Mouse (Mus musculus) lung, embryonic 14.5 days (tissue): ENCODE results near the gene S100a3. TPM values are rescaled to one million over a fixed set of nuclear protein-coding genes. Genes with fewer than 3 reads are reported as not detected.

Experiments used
- ATAC-seq: fragments of 200-750 bp; cut with Nextera tagmentation; 2 replicates; pipeline ENCODE4 v1.8.0; 2017; ENCODE audit warnings: mild to moderate bottlenecking, moderate TSS enrichment, moderate library complexity; ENCODE audit not compliant: insufficient read depth
- DNase-seq: peaks from one replicate; pipeline ENCODE4 v3.0.0-alpha.2; 2015
- H3K27ac ChIP-seq: fragments of 300-500 bp; sonication (generic); 2 replicates; pipeline ENCODE4 v1.5.1; 2014; ENCODE audit warnings: low read depth, mild to moderate bottlenecking, moderate library complexity
- H3K27me3 ChIP-seq: fragments of 300-500 bp; sonication (generic); 2 replicates; pipeline ENCODE4 v1.6.1; 2014; ENCODE audit warnings: low read length, control low read depth; ENCODE audit not compliant: insufficient read depth
- H3K36me3 ChIP-seq: fragments of 300-500 bp; sonication (generic); 2 replicates; pipeline ENCODE4 v1.6.1; 2014; ENCODE audit warnings: control low read depth; ENCODE audit not compliant: insufficient read depth
- H3K4me1 ChIP-seq: fragments of 300-500 bp; sonication (generic); 2 replicates; pipeline ENCODE4 v1.6.1; 2014; ENCODE audit warnings: antibody characterized with exemption, control low read depth; ENCODE audit not compliant: insufficient read depth
- H3K4me2 ChIP-seq: fragments of 300-500 bp; sonication (generic); 2 replicates; pipeline ENCODE4 v1.6.1; 2014; ENCODE audit warnings: mild to moderate bottlenecking
- H3K4me3 ChIP-seq: fragments of 300-500 bp; sonication (generic); 2 replicates; pipeline ENCODE4 v1.5.1; 2014; ENCODE audit warnings: low read depth, low read length
- H3K9ac ChIP-seq: fragments of 300-500 bp; sonication (generic); 2 replicates; pipeline ENCODE4 v1.6.1; 2014
- H3K9me3 ChIP-seq: fragments of 300-500 bp; sonication (generic); 2 replicates; pipeline ENCODE4 v1.6.1; 2016; ENCODE audit warnings: low read depth, low read length, control low read depth
- CTCF ChIP-seq: IDR thresholded peaks from 2 replicates; pipeline ENCODE4 v1.5.1; 2016; ENCODE audit warnings: antibody characterized with exemption, low read depth
- WGBS: fragments of 180-500 bp; shearing (Covaris S2); extraction: QIAGEN DNeasy Blood & Tissue Kit; methylation state at CpG from one replicate; pipeline ENCODE4 v1.1.7; 2014; 5-methylcytosine and 5-hydroxymethylcytosine counted together
- polyA plus RNA-seq: library from polyadenylated mRNA; unstranded; fragments of >200 nt; fragmentation: Nextera tagmentation; extraction: Ambion mirVana; gene quantifications from 2 replicates; pipeline ENCODE4 v1.2.1, GENCODE M21; 2014

S100a3 gene
- polyA plus RNA-seq, 1 experiment from 2014 or later = 0.49 TPM

- H3K9ac ChIP-seq = no peak overlapping the region
- H3K4me1 ChIP-seq = no peaks in the 10 kb centered on the region
- H3K4me2 ChIP-seq = no peak overlapping the region
- 53% methylated on average over 7 of the region's 7 CpGs for WGBS
- H3K27me3 ChIP-seq = no peaks in the 10 kb centered on the region
- ATAC-seq = no peak
- H3K27ac ChIP-seq = no peak overlapping the region
- H3K9me3 ChIP-seq = no peaks in the 10 kb centered on the region
- no peaks in the 10 kb centered on the region for H3K36me3 ChIP-seq
- no peak overlapping the region for H3K4me3 ChIP-seq
- TF ChIP-seq CTCF = peak; percentile 80
- peak; percentile 57 for DNase-seq
Measured at GRCm38 (mm10) chr3:90639511-90640154, 79.3 kb downstream of the S100a3 start.

- Histone ChIP-seq H3K4me2 (no peak overlapping the region), H3K27me3 (no peaks in the 10 kb centered on the region), H3K27ac (no peak overlapping the region), H3K9ac (no peak overlapping the region), H3K4me1 (no peaks in the 10 kb centered on the region), H3K9me3 (no peaks in the 10 kb centered on the region), H3K4me3 (no peak overlapping the region), H3K36me3 (no peaks in the 10 kb centered on the region)
- TF ChIP-seq CTCF = no peak
- DNase-seq (no peak), ATAC-seq (no peak)
- WGBS = 72% methylated on average over 7 of the region's 7 CpGs
Measured at GRCm38 (mm10) chr3:90640981-90641380, 80.6 kb downstream of the S100a3 start.

GRCm38 (mm10) chr3:90644220-90644619 lies 83.8 kb downstream of the S100a3 start:
- DNase-seq = peak; percentile 26
- Histone ChIP-seq H3K4me2 (no peak overlapping the region), H3K4me1 (no peaks in the 10 kb centered on the region), H3K27me3 (no peaks in the 10 kb centered on the region), H3K36me3 (no peaks in the 10 kb centered on the region), H3K4me3 (no peak overlapping the region), H3K9ac (no peak overlapping the region), H3K9me3 (no peaks in the 10 kb centered on the region), H3K27ac (no peak overlapping the region)
- 54% methylated on average over 3 of the region's 3 CpGs for WGBS
- TF ChIP-seq CTCF = peak; percentile 58
- no peak for ATAC-seq

- no peaks in the 10 kb centered on the region for H3K36me3 ChIP-seq
- H3K4me2 ChIP-seq = no peak overlapping the region
- DNase-seq (no peak), ATAC-seq (no peak)
- no peak for TF ChIP-seq CTCF
- no peak overlapping the region for H3K4me3 ChIP-seq
- no peak overlapping the region for H3K27ac ChIP-seq
- H3K9me3 ChIP-seq = no peaks in the 10 kb centered on the region
- 55% methylated on average over 1 of the region's 1 CpGs for WGBS
- no peaks in the 10 kb centered on the region for H3K27me3 ChIP-seq
- no peaks in the 10 kb centered on the region for H3K4me1 ChIP-seq
- H3K9ac ChIP-seq = no peak overlapping the region
Measured at GRCm38 (mm10) chr3:90647291-90647690, 86.9 kb downstream of the S100a3 start.

GRCm38 (mm10) chr3:90648981-90649380 lies 88.6 kb downstream of the S100a3 start:
- H3K4me3 ChIP-seq = no peak overlapping the region
- DNase-seq = no peak
- H3K27me3 ChIP-seq = no peaks in the 10 kb centered on the region
- no peak overlapping the region for H3K4me2 ChIP-seq
- H3K36me3 ChIP-seq = no peaks in the 10 kb centered on the region
- no peak for TF ChIP-seq CTCF
- no peaks in the 10 kb centered on the region for H3K4me1 ChIP-seq
- no peaks in the 10 kb centered on the region for H3K9me3 ChIP-seq
- no peak for ATAC-seq
- no peak overlapping the region for H3K27ac ChIP-seq
- no peak overlapping the region for H3K9ac ChIP-seq

GRCm38 (mm10) chr3:90649832-90650231 lies 89.5 kb downstream of the S100a3 start:
- ATAC-seq = no peak
- TF ChIP-seq CTCF = no peak
- 93% methylated on average over 2 of the region's 2 CpGs for WGBS
- H3K27ac ChIP-seq = no peak overlapping the region
- no peak overlapping the region for H3K4me3 ChIP-seq
- no peaks in the 10 kb centered on the region for H3K27me3 ChIP-seq
- no peaks in the 10 kb centered on the region for H3K4me1 ChIP-seq
- no peak overlapping the region for H3K9ac ChIP-seq
- H3K9me3 ChIP-seq = no peaks in the 10 kb centered on the region
- DNase-seq = no peak
- H3K4me2 ChIP-seq = no peak overlapping the region
- no peaks in the 10 kb centered on the region for H3K36me3 ChIP-seq

Other genes starting within 250 kb of the S100a3 start
- 18.4 and 19.1 TPM in 2 replicates for gene Slc27a3, start 170.6 kb upstream of the S100a3 start, polyA plus RNA-seq
- 38.5 and 40.5 TPM in 2 replicates for gene Ints3, start 127.0 kb upstream of the S100a3 start, polyA plus RNA-seq
- 17.8 and 19.3 TPM in 2 replicates for gene Npr1, start 94.7 kb upstream of the S100a3 start, polyA plus RNA-seq
- gene Ilf2, start 84.5 kb upstream of the S100a3 start, polyA plus RNA-seq = 232 and 240 TPM in 2 replicates
- 68.0 and 74.7 TPM in 2 replicates for gene Snapin, start 69.5 kb upstream of the S100a3 start, polyA plus RNA-seq
- gene Chtop, start 51.1 kb upstream of the S100a3 start, polyA plus RNA-seq = 103 and 109 TPM in 2 replicates
- 28.0 and 33.9 TPM in 2 replicates for gene S100a1, start 46.2 kb upstream of the S100a3 start, polyA plus RNA-seq
- gene S100a13, start 46.1 kb upstream of the S100a3 start, polyA plus RNA-seq = 27.3 and 32.2 TPM in 2 replicates
- gene S100a14, start 33.7 kb upstream of the S100a3 start, polyA plus RNA-seq = 1.2 and 1.6 TPM in 2 replicates
- 161 and 175 TPM in 2 replicates for gene S100a16, start 23.3 kb upstream of the S100a3 start, polyA plus RNA-seq
- not detected in 2 replicates for gene S100a2, start 29.7 kb downstream of the S100a3 start, polyA plus RNA-seq
- not detected in 2 replicates for gene Gm42674, start 41.3 kb downstream of the S100a3 start, polyA plus RNA-seq
- gene S100a4, start 43.2 kb downstream of the S100a3 start, polyA plus RNA-seq = 3.1 and 3.7 TPM in 2 replicates
- gene S100a5, start 47.9 kb downstream of the S100a3 start, polyA plus RNA-seq = not detected in 2 replicates
- 84.2 and 100 TPM in 2 replicates for gene S100a6, start 52.3 kb downstream of the S100a3 start, polyA plus RNA-seq
- not detected in 2 replicates for gene S100a7a, start 93.4 kb downstream of the S100a3 start, polyA plus RNA-seq
- gene S100a8, start 108.4 kb downstream of the S100a3 start, polyA plus RNA-seq = 5.6 and 32.5 TPM in 2 replicates
- 1.9 and 14.0 TPM in 2 replicates for gene S100a9, start 135.1 kb downstream of the S100a3 start, polyA plus RNA-seq
- not detected in 2 replicates for gene Pglyrp4, start 166.3 kb downstream of the S100a3 start, polyA plus RNA-seq
- not detected in 2 replicates for gene Gm5849, start 217.3 kb downstream of the S100a3 start, polyA plus RNA-seq